ENCODE assay signal across 8 mouse cellular contexts in genomic region chr6:116266273-116267109, GRCm38 (mm10). TPM values are rescaled to one million over a fixed set of nuclear protein-coding genes. Genes with fewer than 3 reads are reported as not detected.
DNase-seq lines count a peak whose midpoint lies in the region; ATAC-seq and TF ChIP-seq lines count a peak whose summit lies in the region.

No protein-coding gene starts in this region.

- TF ChIP-seq CTCF in intestine, postnatal 0 days (IDR thresholded peaks at IDR 0.05; ENCODE audit: low read depth) = no peak
- TF ChIP-seq CTCF in MEL (IDR thresholded peaks at IDR 0.05 in 2 of 3, conservative IDR thresholded peaks at IDR 0.05 in 1 of 3; ENCODE audit: control insufficient read depth in 1 of 3, insufficient read depth in 1 of 3, low read depth in 2 of 3, low read length in 3 of 3, poor library complexity in 1 of 3, severe bottlenecking in 1 of 3) = no peak

- H3K4me3 ChIP-seq in intestine, embryonic 14.5 days (ENCODE audit: low read depth, low read length) = no peak overlapping the region
- H3K4me3 ChIP-seq in intestine, postnatal 0 days (ENCODE audit: low read depth, low read length) = no peak overlapping the region
- H3K4me3 ChIP-seq in MEL (ENCODE audit: control insufficient read depth in 1 of 2, insufficient read depth in 1 of 2, low read depth in 2 of 2, low read length in 2 of 2) = peak overlapping the region; percentile 41 to 51
- H3K4me3 ChIP-seq in forebrain, embryonic 14.5 days (ENCODE audit: low read depth, low read length) = no peak overlapping the region
- H3K4me3 ChIP-seq in liver, embryonic 15.5 days (replicated peaks) = peak overlapping the region; percentile 26

- no peak for TF ChIP-seq EP300 in MEL (IDR thresholded peaks at IDR 0.05; ENCODE audit: low read depth in 1 of 2, low read length in 2 of 2)

- H3K9me3 ChIP-seq in intestine, embryonic 14.5 days (ENCODE audit: control insufficient read depth, low read length) = no peaks in the 10 kb centered on the region
- no peaks in the 10 kb centered on the region for H3K9me3 ChIP-seq in intestine, postnatal 0 days (ENCODE audit: control insufficient read depth)
- H3K9me3 ChIP-seq in MEL (replicated peaks; ENCODE audit: insufficient read depth, low read length) = no peaks in the 10 kb centered on the region
- no peaks in the 10 kb centered on the region for H3K9me3 ChIP-seq in forebrain, embryonic 14.5 days (replicated peaks; ENCODE audit: control insufficient read depth, low read length)
- H3K9me3 ChIP-seq in liver, embryonic 15.5 days (replicated peaks) = no peaks in the 10 kb centered on the region

- peaks cover 4% of the 10 kb centered on the region for H3K79me2 ChIP-seq in MEL (ENCODE audit: control insufficient read depth, insufficient read depth, low read length, poor library complexity)

- peaks cover 12% of the 10 kb centered on the region; the same call in 1 of the 2 replicates for H3K36me3 ChIP-seq in intestine, embryonic 14.5 days (ENCODE audit: control insufficient read depth, insufficient read depth, low read length)
- H3K36me3 ChIP-seq in intestine, postnatal 0 days (ENCODE audit: control insufficient read depth, insufficient read depth) = peaks cover 5% of the 10 kb centered on the region; the same call in 1 of the 2 replicates
- peaks cover 0 to 19% of the 10 kb centered on the region in 2 experiments; a peak in 2 of 4 replicates for H3K36me3 ChIP-seq in MEL (ENCODE audit: control insufficient read depth in 1 of 2, insufficient read depth in 2 of 2, low read length in 2 of 2)
- H3K36me3 ChIP-seq in forebrain, embryonic 14.5 days (ENCODE audit: control insufficient read depth, insufficient read depth, low read length) = peaks cover 13% of the 10 kb centered on the region
- no peaks in the 10 kb centered on the region for H3K36me3 ChIP-seq in liver, embryonic 15.5 days (replicated peaks)

- H3K27ac ChIP-seq in intestine, embryonic 14.5 days (ENCODE audit: low read depth) = no peak overlapping the region
- H3K27ac ChIP-seq in intestine, postnatal 0 days (ENCODE audit: low read depth, low read length) = no peak overlapping the region
- peak overlapping the region; percentile 76 for H3K27ac ChIP-seq in MEL (ENCODE audit: control insufficient read depth, low read depth, low read length)
- H3K27ac ChIP-seq in forebrain, embryonic 14.5 days (ENCODE audit: low read depth, low read length) = peak overlapping the region; percentile 15; the same call in 1 of the 2 replicates
- H3K27ac ChIP-seq in liver, embryonic 15.5 days (replicated peaks) = peak overlapping the region; percentile 69

- DNase-seq in intestine, embryonic 14.5 days (ENCODE audit: low spot score) = peak; percentile 56
- DNase-seq in MEL (ENCODE audit: low read depth, low spot score) (peak; percentile 86), adipocyte (ENCODE audit: low spot score) (no peak)
- DNase-seq in forebrain, embryonic 14.5 days (ENCODE audit: low spot score) = peak; percentile 84
- peak; percentile 76 for DNase-seq in retina, postnatal 1 day
- no peak for DNase-seq in cerebellum, adult 11-12 months

- no peaks in the 10 kb centered on the region for H3K27me3 ChIP-seq in intestine, embryonic 14.5 days (replicated peaks; ENCODE audit: control insufficient read depth, insufficient read depth, low read length)
- no peaks in the 10 kb centered on the region for H3K27me3 ChIP-seq in intestine, postnatal 0 days (replicated peaks; ENCODE audit: control insufficient read depth, insufficient read depth, low read length)
- no peaks in the 10 kb centered on the region for H3K27me3 ChIP-seq in MEL (ENCODE audit: control insufficient read depth in 1 of 2, insufficient read depth in 2 of 2, low read length in 2 of 2)
- H3K27me3 ChIP-seq in forebrain, embryonic 14.5 days (replicated peaks; ENCODE audit: control insufficient read depth, insufficient read depth, low read length) = no peaks in the 10 kb centered on the region
- no peaks in the 10 kb centered on the region for H3K27me3 ChIP-seq in liver, embryonic 15.5 days

- 29% methylated on average over 11 of the region's 11 CpGs for WGBS in intestine, embryonic 14.5 days
- WGBS in intestine, postnatal 0 days = 44% methylated on average over 11 of the region's 11 CpGs
- WGBS in forebrain, embryonic 14.5 days = 14% methylated on average over 11 of the region's 11 CpGs
- 31% methylated on average over 11 of the region's 11 CpGs for WGBS in liver, embryonic 15.5 days (ENCODE audit: insufficient replicate concordance)

- H3K9ac ChIP-seq in intestine, embryonic 14.5 days (ENCODE audit: low read length) = no peak overlapping the region
- no peak overlapping the region for H3K9ac ChIP-seq in intestine, postnatal 0 days (ENCODE audit: low read depth, low read length)
- H3K9ac ChIP-seq in MEL (ENCODE audit: control insufficient read depth, low read depth, low read length, poor library complexity, severe bottlenecking) = peak overlapping the region; percentile 61
- H3K9ac ChIP-seq in forebrain, embryonic 14.5 days (ENCODE audit: low read length) = peak overlapping the region; percentile 3; the same call in 1 of the 2 replicates
- 0 out of 2 replicates have a peak overlapping the region, but pooled peaks have one; percentile 6 for H3K9ac ChIP-seq in liver, embryonic 15.5 days

- no peak for ATAC-seq in intestine, embryonic 14.5 days (replicated peaks; ENCODE audit: low FRiP score, low TSS enrichment, low read depth)
- ATAC-seq in intestine, postnatal 0 days = no peak
- peak; percentile 59 for ATAC-seq in forebrain, embryonic 14.5 days
- ATAC-seq in liver, embryonic 15.5 days (ENCODE audit: insufficient read depth) = 0 out of 2 replicates have a peak, but pooled peaks have one; percentile 6

- TF ChIP-seq POLR2A in MEL (IDR thresholded peaks at IDR 0.05; ENCODE audit: control insufficient read depth in 1 of 2, insufficient read depth in 1 of 2, low read depth in 1 of 2, low read length in 2 of 2, poor library complexity in 1 of 2) = peak; percentile 21 to 57; a peak in 2 of 4 replicates

- no peak for TF ChIP-seq RAD21 in MEL (IDR thresholded peaks at IDR 0.05; ENCODE audit: low read depth, low read length)

- H3K4me1 ChIP-seq in intestine, embryonic 14.5 days (replicated peaks; ENCODE audit: control insufficient read depth, insufficient read depth, low read length) = no peaks in the 10 kb centered on the region; the same call in 1 of the 2 replicates
- H3K4me1 ChIP-seq in intestine, postnatal 0 days (replicated peaks; ENCODE audit: control insufficient read depth, insufficient read depth, low read length) = no peaks in the 10 kb centered on the region
- peaks cover 0 to 15% of the 10 kb centered on the region in 2 experiments; a peak in 3 of 4 replicates for H3K4me1 ChIP-seq in MEL (ENCODE audit: control insufficient read depth in 1 of 2, insufficient read depth in 2 of 2, low read length in 2 of 2)
- peaks cover 11% of the 10 kb centered on the region; the same call in 1 of the 2 replicates for H3K4me1 ChIP-seq in forebrain, embryonic 14.5 days (ENCODE audit: control insufficient read depth, insufficient read depth, low read length)
- H3K4me1 ChIP-seq in liver, embryonic 15.5 days (replicated peaks) = peaks cover 31% of the 10 kb centered on the region

- peak overlapping the region; percentile 36 for H3K4me2 ChIP-seq in intestine, embryonic 14.5 days (ENCODE audit: low read length)
- no peak overlapping the region for H3K4me2 ChIP-seq in intestine, postnatal 0 days (replicated peaks; ENCODE audit: low read depth)
- peak overlapping the region; percentile 67 for H3K4me2 ChIP-seq in forebrain, embryonic 14.5 days (ENCODE audit: low read length)
- peak overlapping the region; percentile 90 for H3K4me2 ChIP-seq in liver, embryonic 15.5 days

TF ChIP-seq in MEL, 35 proteins besides CTCF, POLR2A, EP300 and RAD21:
- TF ChIP-seq MYC (IDR thresholded peaks at IDR 0.05; ENCODE audit: low read depth, low read length) = no peak
- TF ChIP-seq NELFE (IDR thresholded peaks at IDR 0.05; ENCODE audit: low read depth, low read length) = 0 out of 2 replicates have a peak, but pooled peaks have one; percentile 17
- TF ChIP-seq BHLHE40 (IDR thresholded peaks at IDR 0.05; ENCODE audit: borderline replicate concordance, low read depth, low read length) = no peak
- TF ChIP-seq MYB (IDR thresholded peaks at IDR 0.05; ENCODE audit: low read depth, low read length) = no peak
- 0 out of 2 replicates have a peak, but pooled peaks have one; percentile 16 for TF ChIP-seq TBP (IDR thresholded peaks at IDR 0.05; ENCODE audit: low read depth, low read length)
- no peak for TF ChIP-seq ZNF384 (IDR thresholded peaks at IDR 0.05; ENCODE audit: low read depth, low read length)
- no peak for TF ChIP-seq ZMIZ1 (IDR thresholded peaks at IDR 0.05; ENCODE audit: low read depth, low read length)
- TF ChIP-seq SMC3 (IDR thresholded peaks at IDR 0.05; ENCODE audit: low read depth, low read length) = no peak
- no peak for TF ChIP-seq ZC3H11A (IDR thresholded peaks at IDR 0.05; ENCODE audit: low read depth, low read length)
- peak; percentile 52; the same call in 1 of the 2 replicates for TF ChIP-seq MAX (IDR thresholded peaks at IDR 0.05; ENCODE audit: low read length)
- TF ChIP-seq TAL1 (IDR thresholded peaks at IDR 0.05; ENCODE audit: low read length) = no peak

RNA-seq across cellular contexts. Expression of gene Zfand4, which starts 2.5 kb away (rescaled TPM):
- 4.8 and 5.4 TPM in 2 replicates for polyA plus RNA-seq in intestine, embryonic 14.5 days (2014; fragmentation: Nextera tagmentation; extraction: Ambion mirVana)
- 1.1 and 1.2 TPM in 2 replicates for polyA plus RNA-seq in intestine, postnatal 0 days (2015; fragmentation: Nextera tagmentation; extraction: Ambion mirVana)
- 4.3 and 4.4 TPM in 2 replicates for total RNA-seq in MEL (2012; rRNA removed)
- polyA plus RNA-seq in MEL (2012; ENCODE audit: insufficient read depth in 1 of 2, insufficient read length in 2 of 2, low read depth in 1 of 2, low replicate concordance in 2 of 2, missing spikeins in 1 of 2) = 1 to 10 TPM in 1 of 2 experiments, not detected in 1; 5.5 TPM
- polyA plus RNA-seq in forebrain, embryonic 14.5 days (2014; fragmentation: Nextera tagmentation; extraction: Ambion mirVana) = 7.4 and 10.3 TPM in 2 replicates
- polyA plus RNA-seq in liver, embryonic 15.5 days (2015; fragmentation: Nextera tagmentation; extraction: Ambion mirVana) = 4.6 and 4.8 TPM in 2 replicates

RNA-seq across cellular contexts. Expression of gene Washc2, which starts 58.7 kb away (rescaled TPM):
- polyA plus RNA-seq in intestine, embryonic 14.5 days (2014; fragmentation: Nextera tagmentation; extraction: Ambion mirVana) = 44.1 and 46.8 TPM in 2 replicates
- 37.3 and 44.1 TPM in 2 replicates for polyA plus RNA-seq in intestine, postnatal 0 days (2015; fragmentation: Nextera tagmentation; extraction: Ambion mirVana)
- 25.3 and 28.6 TPM in 2 replicates for total RNA-seq in MEL (2012; rRNA removed)
- 10 to 100 TPM in 1 of 2 experiments, not detected in 1; 38.3 TPM for polyA plus RNA-seq in MEL (2012; ENCODE audit: insufficient read depth in 1 of 2, insufficient read length in 2 of 2, low read depth in 1 of 2, low replicate concordance in 2 of 2, missing spikeins in 1 of 2)
- 37.9 and 45.2 TPM in 2 replicates for polyA plus RNA-seq in forebrain, embryonic 14.5 days (2014; fragmentation: Nextera tagmentation; extraction: Ambion mirVana)
- 12.5 and 13.7 TPM in 2 replicates for polyA plus RNA-seq in liver, embryonic 15.5 days (2015; fragmentation: Nextera tagmentation; extraction: Ambion mirVana)

Comparison
In these comparisons a context has a peak if more than half of its experiments do, and no peak if none do; other contexts are left out.
1. ATAC-seq: peak in forebrain, embryonic 14.5 days (single experiment) and liver, embryonic 15.5 days (single experiment); none in intestine, embryonic 14.5 days (single experiment) and intestine, postnatal 0 days (single experiment).
2. DNase-seq: peak in intestine, embryonic 14.5 days (single experiment), MEL (single experiment), forebrain, embryonic 14.5 days (single experiment) and retina, postnatal 1 day (single experiment); none in cerebellum, adult 11-12 months (single experiment) and adipocyte (single experiment).
3. H3K27ac ChIP-seq: peak in MEL (single experiment), forebrain, embryonic 14.5 days (single experiment) and liver, embryonic 15.5 days (single experiment); none in intestine, embryonic 14.5 days (single experiment) and intestine, postnatal 0 days (single experiment).
4. H3K4me3 ChIP-seq: peak in MEL (2 of 2) and liver, embryonic 15.5 days (single experiment); none in intestine, embryonic 14.5 days (single experiment), intestine, postnatal 0 days (single experiment) and forebrain, embryonic 14.5 days (single experiment).
5. H3K9ac ChIP-seq: peak in MEL (single experiment), forebrain, embryonic 14.5 days (single experiment) and liver, embryonic 15.5 days (single experiment); none in intestine, embryonic 14.5 days (single experiment) and intestine, postnatal 0 days (single experiment).